Mouse (Mus musculus): Measurements from ENCODE around the gene Ntn4. TPM values are rescaled to one million over a fixed set of nuclear protein-coding genes. Genes with fewer than 3 reads are reported as not detected.
A peak's percentile ranks its signal among the peaks of the same experiment; 100 is the strongest.

Gene Ntn4
- total RNA-seq, 2 experiments from 2014 or later: 6.7 to 14.8 TPM

GRCm38 (mm10) chr10:93620438-93621179 is 19.9 kb upstream of the Ntn4 start:
- no peak overlapping the region; the same call in 1 of the 2 replicates for H3K27ac ChIP-seq
- TF ChIP-seq CTCF (IDR thresholded peaks at IDR 0.05): no peak

DNA sequence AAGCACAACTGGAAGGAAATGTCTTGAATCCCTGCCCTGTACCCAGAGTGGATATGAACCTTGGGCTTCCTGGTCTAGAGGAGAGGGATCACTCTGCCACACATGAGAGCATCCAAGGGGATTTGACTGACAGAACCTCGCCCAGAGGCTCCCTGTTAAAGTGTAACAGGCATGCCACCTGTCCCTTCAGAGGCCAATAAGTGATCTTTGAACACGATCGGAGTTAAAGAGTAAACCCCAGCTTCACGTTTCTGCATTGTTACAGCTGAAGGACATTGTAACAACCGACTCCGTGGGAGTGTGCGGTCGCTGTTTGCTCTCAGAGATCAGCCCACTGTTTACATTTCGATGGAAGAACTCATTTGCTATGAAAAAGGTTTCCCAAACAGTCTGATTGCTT is 16.8 kb upstream of the Ntn4 start:
- no peak for DNase-seq
- intact Hi-C loops (cut with DNase I): no loop called here
- TF ChIP-seq CTCF (IDR thresholded peaks at IDR 0.05): no peak
- Histone ChIP-seq H3K27ac (no peak overlapping the region), H3K4me3 (no peak overlapping the region)

More at GRCm38 (mm10) chr10:93620438-93621179, 19.9 kb upstream of the Ntn4 start:
- H3K4me3 ChIP-seq: no peak overlapping the region
- DNase-seq: peak; percentile 41
- intact Hi-C loops (cut with DNase I): no loop called here

- intact Hi-C loops (cut with DNase I): no loop called here
- no peak for TF ChIP-seq CTCF (IDR thresholded peaks at IDR 0.05)
- Histone ChIP-seq H3K4me3 (no peak overlapping the region), H3K27ac (no peak overlapping the region)
- no peak for DNase-seq
These were observed 16.3 kb upstream of the Ntn4 start for GRCm38 (mm10) chr10:93624151-93624550.

DNA sequence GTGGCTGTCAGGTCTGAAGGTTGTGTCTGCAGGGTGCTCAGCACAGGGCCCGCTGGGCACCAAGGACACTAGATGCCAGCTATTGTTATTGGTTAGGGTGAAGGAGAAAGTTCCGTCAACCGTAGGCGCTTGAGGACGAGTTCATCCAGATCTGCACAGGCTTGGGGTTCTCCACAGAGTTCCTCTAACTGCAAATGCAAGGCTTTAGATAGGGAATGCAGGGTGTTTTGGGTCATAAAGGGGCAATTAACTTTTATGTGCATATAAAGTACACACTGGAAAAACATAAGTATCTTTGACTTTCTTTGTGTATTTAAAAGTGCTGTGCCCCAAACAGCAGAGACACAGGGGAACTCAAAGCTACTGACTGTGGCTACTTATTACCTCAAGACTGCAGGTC is 10.2 kb upstream of the Ntn4 start:
- no peak for TF ChIP-seq CTCF (IDR thresholded peaks at IDR 0.05)
- no peak overlapping the region for H3K4me3 ChIP-seq
- intact Hi-C loops (cut with DNase I): no loop called here
- no peak for DNase-seq
- no peak overlapping the region for H3K27ac ChIP-seq

DNA sequence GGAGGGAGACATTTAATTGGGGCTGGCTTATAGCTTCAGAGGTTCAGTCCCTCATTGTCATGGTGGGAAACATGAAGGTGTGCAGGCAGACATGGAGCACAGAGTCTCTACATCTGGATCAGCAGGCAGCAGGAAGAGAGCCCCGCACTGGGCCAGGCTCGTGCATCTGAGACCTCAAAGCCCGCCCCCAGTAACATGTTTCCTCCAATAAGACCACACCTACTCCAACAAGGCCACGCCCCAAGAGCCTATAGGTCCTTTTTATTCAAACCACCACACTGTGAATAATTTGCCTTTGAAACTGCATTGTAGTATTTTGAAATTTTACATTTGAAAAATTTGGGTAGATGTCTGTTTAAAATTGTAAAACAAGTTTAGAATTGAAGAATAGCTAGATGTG is 8.4 kb upstream of the Ntn4 start:
- Histone ChIP-seq H3K4me3 (no peak overlapping the region), H3K27ac (no peak overlapping the region)
- no peak for DNase-seq
- TF ChIP-seq CTCF (IDR thresholded peaks at IDR 0.05): no peak
- intact Hi-C loops (cut with DNase I): no loop called here

GRCm38 (mm10) chr10:93633563-93633962 is 6.9 kb upstream of the Ntn4 start:
- intact Hi-C loops (cut with DNase I): no loop called here
- TF ChIP-seq CTCF (IDR thresholded peaks at IDR 0.05): no peak

GRCm38 (mm10) chr10:93633971-93634370 is 6.5 kb upstream of the Ntn4 start:
- Histone ChIP-seq H3K27ac (no peak overlapping the region), H3K4me3 (no peak overlapping the region)
- DNase-seq: no peak
- TF ChIP-seq CTCF (IDR thresholded peaks at IDR 0.05): no peak
- intact Hi-C loops (cut with DNase I): no loop called here

More at GRCm38 (mm10) chr10:93633563-93633962, 6.9 kb upstream of the Ntn4 start:
- no peak overlapping the region for H3K4me3 ChIP-seq
- H3K27ac ChIP-seq: no peak overlapping the region
- no peak for DNase-seq

DNA sequence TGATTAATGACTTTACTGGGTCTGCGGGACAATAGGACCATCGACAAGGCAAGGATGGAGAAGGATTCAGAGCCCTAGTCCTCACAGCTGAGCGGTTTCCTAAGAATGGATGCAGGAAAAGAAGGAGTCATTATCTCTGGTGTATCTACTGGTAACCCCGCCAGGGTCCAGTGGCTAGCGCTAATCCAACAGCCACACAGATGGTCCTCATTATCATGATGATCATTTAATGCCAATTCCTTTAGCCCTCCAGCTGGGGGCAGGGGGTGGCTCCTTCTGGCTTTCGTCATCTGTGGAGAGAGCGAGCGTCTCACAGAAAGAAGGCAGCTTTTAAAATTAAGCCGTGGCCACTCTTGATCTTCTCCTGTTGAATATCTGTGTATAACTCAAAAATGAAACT is 4.5 kb upstream of the Ntn4 start:
- no peak for TF ChIP-seq CTCF (IDR thresholded peaks at IDR 0.05)
- Histone ChIP-seq H3K27ac (no peak overlapping the region), H3K4me3 (no peak overlapping the region)
- DNase-seq: no peak
- intact Hi-C loops (cut with DNase I): no loop called here

DNA sequence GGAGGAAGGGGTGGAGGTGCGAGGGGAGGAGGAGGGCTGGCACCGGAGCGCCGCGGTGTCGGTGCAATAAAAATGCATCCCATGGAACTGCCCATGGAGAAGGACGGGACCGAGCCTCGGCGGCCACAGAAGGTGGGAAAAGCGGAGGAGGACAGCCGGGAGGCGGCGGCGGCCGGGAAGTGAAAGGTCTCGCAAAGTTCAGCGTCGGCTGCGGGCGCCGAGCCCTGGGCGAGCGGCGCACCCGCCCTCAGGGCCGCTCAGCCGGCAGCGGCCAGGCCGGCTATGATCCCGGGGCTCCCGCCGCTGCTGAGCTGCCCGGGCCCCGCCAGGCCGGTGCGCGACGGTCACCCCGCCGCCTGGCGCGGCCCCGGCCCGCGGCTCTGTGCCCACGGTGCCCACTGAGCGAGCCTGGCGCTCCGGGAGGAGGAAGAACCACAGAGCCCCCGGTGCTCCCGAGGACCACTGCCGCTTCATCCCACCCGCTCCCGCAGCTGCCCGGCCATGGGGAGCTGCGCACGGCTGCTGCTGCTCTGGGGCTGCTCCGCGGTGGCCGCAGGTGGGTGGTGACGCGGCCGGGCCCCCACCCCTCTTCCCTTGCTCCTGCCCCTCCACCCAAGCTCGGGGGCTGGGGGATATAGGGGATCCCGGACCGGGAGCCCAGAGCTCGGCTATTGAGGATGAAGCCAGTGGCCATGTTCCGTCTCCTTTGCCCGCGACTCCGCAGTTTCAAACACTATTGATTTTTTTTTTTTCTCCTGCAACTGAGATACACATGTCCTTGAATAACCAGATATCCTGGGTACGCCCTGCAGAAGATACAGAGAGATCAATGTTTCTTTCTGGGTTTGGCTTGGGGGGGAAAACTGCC is 706 bp downstream of the Ntn4 start:
- TF ChIP-seq CTCF (IDR thresholded peaks at IDR 0.05): no peak
- Histone ChIP-seq H3K27ac (peak overlapping the region; percentile 88), H3K4me3 (peak overlapping the region; percentile 95)
- DNase-seq: peak; percentile 73
- intact Hi-C loops (cut with DNase I): loop anchor here (5.0 kb wide), 1 partner anchor 121 kb away; no protein-coding TSS in a partner anchor

GRCm38 (mm10) chr10:93641821-93642746 is 1.6 kb downstream of the Ntn4 start:
- peak; percentile 48 for DNase-seq
- intact Hi-C loops (cut with DNase I): loop anchor here (5.0 kb wide), 1 partner anchor 120 kb away; no protein-coding TSS in a partner anchor
- H3K4me3 ChIP-seq: peak overlapping the region; percentile 95
- TF ChIP-seq CTCF (IDR thresholded peaks at IDR 0.05): no peak
- peak overlapping the region; percentile 88 for H3K27ac ChIP-seq

- H3K27ac ChIP-seq: peak overlapping the region; percentile 88; the same call in 1 of the 2 replicates
- no peak for TF ChIP-seq CTCF (IDR thresholded peaks at IDR 0.05)
- intact Hi-C loops (cut with DNase I): loop anchor here (5.0 kb wide), 1 partner anchor 119 kb away; no protein-coding TSS in a partner anchor
- DNase-seq: no peak
- peak overlapping the region; percentile 95 for H3K4me3 ChIP-seq
These were observed 2.4 kb downstream of the Ntn4 start for GRCm38 (mm10) chr10:93642897-93643296.

DNA sequence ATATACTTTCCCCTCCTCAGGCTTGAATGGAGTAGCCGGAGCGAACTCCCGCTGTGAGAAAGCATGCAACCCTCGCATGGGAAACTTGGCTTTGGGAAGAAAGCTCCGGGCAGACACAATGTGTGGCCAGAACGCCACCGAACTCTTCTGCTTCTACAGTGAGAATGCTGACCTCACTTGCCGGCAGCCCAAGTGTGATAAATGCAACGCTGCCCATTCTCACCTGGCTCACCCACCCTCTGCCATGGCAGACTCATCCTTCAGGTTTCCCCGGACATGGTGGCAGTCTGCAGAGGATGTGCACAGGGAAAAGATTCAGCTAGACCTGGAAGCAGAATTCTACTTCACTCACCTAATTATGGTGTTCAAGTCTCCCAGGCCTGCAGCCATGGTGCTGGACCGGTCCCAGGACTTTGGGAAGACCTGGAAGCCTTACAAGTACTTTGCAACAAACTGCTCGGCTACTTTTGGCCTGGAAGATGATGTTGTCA is 4.0 kb downstream of the Ntn4 start:
- DNase-seq: peak; percentile 55

More for the DNA sequence above, 4.0 kb downstream of the Ntn4 start:
- TF ChIP-seq CTCF (IDR thresholded peaks at IDR 0.05): no peak
- Histone ChIP-seq H3K27ac (no peak overlapping the region), H3K4me3 (peak overlapping the region; percentile 9; the same call in 1 of the 2 replicates)
- intact Hi-C loops (cut with DNase I): loop anchor here (5.0 kb wide), 1 partner anchor 118 kb away; no protein-coding TSS in a partner anchor

Data from gastrocnemius, adult 2 months (tissue).